Mouse (Mus musculus) left cerebral cortex, adult 8-10 months (tissue): Measurements from ENCODE around the gene Abcc4. TPM values are rescaled to one million over a fixed set of nuclear protein-coding genes. Genes with fewer than 3 reads are reported as not detected.
"Not testable (repeated sequence)": the region's sequence is repeated elsewhere in the genome, so short reads cannot be mapped to it uniquely, and the experiment has no call there.

Source experiments
- DNase-seq, 2 experiments: peaks; one replicate each; pipeline ENCODE4 v3.0.0; 2022; ENCODE audit warnings: low spot score in 2 of 2
- total RNA-seq, 4 experiments: library from RNA; stranded (reverse); gene quantifications; 2 replicates each; pipeline ENCODE4 v1.2.4; 2022

Gene Abcc4
- total RNA-seq, 4 experiments from 2014 or later, result 9.7 to 10.8 (median 10.5) TPM

GRCm38 (mm10) chr14:118642940-118643591, 63.0 kb downstream of the Abcc4 start:
- not testable (repeated sequence) for DNase-seq

GRCm38 (mm10) chr14:118642140-118642539, 63.9 kb downstream of the Abcc4 start:
- no peak for DNase-seq

GRCm38 (mm10) chr14:118638447-118639275, 67.4 kb downstream of the Abcc4 start:
- DNase-seq, result no peak

- DNase-seq, result peak in 1 of 2 experiments; percentile 16
Observed at GRCm38 (mm10) chr14:118635493-118636183, 70.4 kb downstream of the Abcc4 start.

- DNase-seq, result no peak
Observed at GRCm38 (mm10) chr14:118629649-118630048, 76.4 kb downstream of the Abcc4 start.

- DNase-seq, result no peak
Observed at GRCm38 (mm10) chr14:118621449-118621789, 84.6 kb downstream of the Abcc4 start.

GRCm38 (mm10) chr14:118620773-118621448, 85.1 kb downstream of the Abcc4 start:
- DNase-seq, result no peak

GRCm38 (mm10) chr14:118616698-118617311, 89.2 kb downstream of the Abcc4 start:
- peak in 1 of 2 experiments; percentile 26 for DNase-seq

- no peak for DNase-seq
Observed at GRCm38 (mm10) chr14:118613734-118614133, 92.3 kb downstream of the Abcc4 start.

- DNase-seq, result no peak
Observed at GRCm38 (mm10) chr14:118611714-118612113, 94.3 kb downstream of the Abcc4 start.

- DNase-seq, result no peak
Observed at GRCm38 (mm10) chr14:118610786-118611185, 95.2 kb downstream of the Abcc4 start.

- DNase-seq, result peak in 1 of 2 experiments; percentile 18
Observed at GRCm38 (mm10) chr14:118608816-118609465, 97.1 kb downstream of the Abcc4 start.

GRCm38 (mm10) chr14:118608317-118608716, 97.7 kb downstream of the Abcc4 start:
- DNase-seq, result no peak

- no peak for DNase-seq
Observed at GRCm38 (mm10) chr14:118606476-118606875, 99.5 kb downstream of the Abcc4 start.

GRCm38 (mm10) chr14:118604903-118605302, 101.1 kb downstream of the Abcc4 start:
- no peak for DNase-seq

GRCm38 (mm10) chr14:118602031-118602430, 104.0 kb downstream of the Abcc4 start:
- DNase-seq, result no peak

GRCm38 (mm10) chr14:118600746-118601145, 105.3 kb downstream of the Abcc4 start:
- DNase-seq, result no peak

GRCm38 (mm10) chr14:118598757-118599156, 107.3 kb downstream of the Abcc4 start:
- no peak for DNase-seq

GRCm38 (mm10) chr14:118594463-118594862, 111.6 kb downstream of the Abcc4 start:
- no peak for DNase-seq
